Mouse (Mus musculus) lung, embryonic 15.5 days (tissue): ENCODE measurements at regions not wholly inside any gene's neighbourhood (a gene's known extent, or its start where the extent isn't known, plus 50 kb on each side); places are given as distances from the start of the nearest gene placed in this dataset.

Source experiments
- ATAC-seq: fragments of 200-750 bp; cut with Nextera tagmentation; 2 replicates; pipeline ENCODE4 v1.8.0; 2017; ENCODE audit warnings: moderate number of reproducible peaks, borderline replicate concordance; ENCODE audit not compliant: low FRiP score, low TSS enrichment; ENCODE audit errors: extremely low read depth
- H3K27ac ChIP-seq: fragments of 300-500 bp; sonication (generic); 2 replicates; pipeline ENCODE4 v1.5.1; 2015; ENCODE audit warnings: moderate library complexity, mild to moderate bottlenecking, inconsistent platforms
- H3K27me3 ChIP-seq: fragments of 300-500 bp; sonication (generic); 2 replicates; pipeline ENCODE4 v1.6.1; 2015; ENCODE audit warnings: inconsistent platforms
- H3K36me3 ChIP-seq: fragments of 300-500 bp; sonication (generic); 2 replicates; pipeline ENCODE4 v1.6.1; 2015; ENCODE audit warnings: inconsistent platforms
- H3K4me1 ChIP-seq: fragments of 300-500 bp; sonication (generic); 2 replicates; pipeline ENCODE4 v1.6.1; 2015; ENCODE audit warnings: inconsistent platforms
- H3K4me2 ChIP-seq: fragments of 300-500 bp; sonication (generic); 2 replicates; pipeline ENCODE4 v1.6.1; 2015; ENCODE audit warnings: inconsistent platforms, mild to moderate bottlenecking, moderate library complexity
- H3K4me3 ChIP-seq: fragments of 300-500 bp; sonication (generic); 2 replicates; pipeline ENCODE4 v1.5.1; 2015; ENCODE audit warnings: mild to moderate bottlenecking, inconsistent platforms
- H3K9ac ChIP-seq: fragments of 300-500 bp; sonication (generic); 2 replicates; pipeline ENCODE4 v1.6.1; 2015; ENCODE audit warnings: inconsistent platforms
- H3K9me3 ChIP-seq: fragments of 300-500 bp; sonication (generic); 2 replicates; pipeline ENCODE4 v1.6.1; 2016; ENCODE audit warnings: inconsistent platforms
- WGBS: fragments of 180-500 bp; shearing (Covaris S2); methylation state at CpG from one replicate; pipeline ENCODE4 v1.1.7; 2015; 5-methylcytosine and 5-hydroxymethylcytosine counted together

GRCm38 (mm10) chr5:77806334-77807157 is 398.7 kb upstream of the Igfbp7 start:
- H3K4me2 ChIP-seq = no peak overlapping the region
- no peaks in the 10 kb centered on the region for H3K4me1 ChIP-seq
- H3K9ac ChIP-seq = no peak overlapping the region
- H3K4me3 ChIP-seq = no peak overlapping the region
- no peaks in the 10 kb centered on the region for H3K36me3 ChIP-seq
- no peak for ATAC-seq
- WGBS = 62% methylated on average over 9 of the region's 9 CpGs
- no peaks in the 10 kb centered on the region for H3K27me3 ChIP-seq
- H3K9me3 ChIP-seq = no peaks in the 10 kb centered on the region
- no peak overlapping the region for H3K27ac ChIP-seq

GRCm38 (mm10) chr5:77805796-77806195 is 398.0 kb upstream of the Igfbp7 start:
- Histone ChIP-seq H3K36me3 (no peaks in the 10 kb centered on the region), H3K9ac (no peak overlapping the region), H3K4me1 (no peaks in the 10 kb centered on the region), H3K9me3 (no peaks in the 10 kb centered on the region), H3K27ac (no peak overlapping the region), H3K27me3 (no peaks in the 10 kb centered on the region), H3K4me3 (no peak overlapping the region), H3K4me2 (no peak overlapping the region)
- WGBS = 89% methylated on average over 6 of the region's 6 CpGs
- no peak for ATAC-seq

- Histone ChIP-seq H3K27me3 (no peaks in the 10 kb centered on the region), H3K4me2 (no peak overlapping the region), H3K36me3 (no peaks in the 10 kb centered on the region), H3K9ac (no peak overlapping the region), H3K27ac (no peak overlapping the region), H3K4me1 (no peaks in the 10 kb centered on the region), H3K4me3 (no peak overlapping the region), H3K9me3 (no peaks in the 10 kb centered on the region)
- WGBS = 79% methylated on average over 1 of the region's 1 CpGs
- no peak for ATAC-seq
These were observed 397.5 kb upstream of the Igfbp7 start for GRCm38 (mm10) chr5:77805303-77805702.

DNA sequence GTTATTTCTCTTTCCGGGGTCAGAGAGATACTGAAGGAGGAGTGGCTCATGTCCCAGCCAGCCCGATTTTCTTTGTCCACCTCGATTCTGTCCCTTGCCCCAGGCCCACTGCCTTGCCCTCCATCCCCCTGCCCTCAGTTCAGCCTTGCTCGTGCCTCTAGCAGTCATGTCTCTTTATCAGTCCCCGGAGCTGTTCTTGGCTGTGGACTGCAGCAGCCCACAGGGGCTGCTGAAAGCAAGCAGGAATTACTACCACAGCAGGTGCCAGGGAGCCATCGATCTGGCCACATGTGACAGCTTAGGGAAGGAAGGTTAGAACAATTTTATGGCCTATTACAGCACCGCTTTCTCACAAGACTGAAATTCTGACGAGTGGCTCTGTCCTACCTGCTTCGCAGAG is 396.3 kb upstream of the Igfbp7 start:
- Histone ChIP-seq H3K27ac (no peak overlapping the region), H3K27me3 (no peaks in the 10 kb centered on the region), H3K9ac (no peak overlapping the region), H3K4me1 (no peaks in the 10 kb centered on the region), H3K4me3 (peak overlapping the region; percentile 27), H3K9me3 (no peaks in the 10 kb centered on the region), H3K36me3 (no peaks in the 10 kb centered on the region), H3K4me2 (peak overlapping the region; percentile 38)
- ATAC-seq = no peak
- WGBS = 58% methylated on average over 9 of the region's 9 CpGs

DNA sequence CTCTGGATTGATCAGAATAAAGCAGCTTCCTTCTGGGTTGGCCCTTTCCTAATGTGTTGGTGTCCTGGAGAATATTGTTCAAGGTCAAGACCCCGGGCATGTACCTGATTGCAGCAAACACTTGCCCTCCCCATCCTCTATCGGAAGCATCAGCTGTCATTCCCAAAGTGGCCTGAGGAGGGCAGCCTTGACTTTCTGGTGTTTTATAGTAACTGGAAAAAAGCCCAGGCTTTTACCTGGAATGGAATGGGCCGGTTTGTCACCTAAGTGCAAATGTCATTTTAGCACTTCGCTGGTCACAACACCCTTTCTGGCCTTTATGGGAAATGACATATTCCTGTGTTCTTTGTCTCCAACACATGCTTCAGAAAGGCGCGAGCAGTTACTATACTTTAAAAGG is 395.7 kb upstream of the Igfbp7 start:
- no peak for ATAC-seq
- H3K4me3 ChIP-seq = peak overlapping the region; percentile 27

GRCm38 (mm10) chr5:77796960-77797359 is 389.1 kb upstream of the Igfbp7 start:
- Histone ChIP-seq H3K4me2 (no peak overlapping the region), H3K27me3 (no peaks in the 10 kb centered on the region), H3K9ac (no peak overlapping the region), H3K36me3 (no peaks in the 10 kb centered on the region), H3K4me3 (no peak overlapping the region), H3K27ac (no peak overlapping the region), H3K4me1 (no peaks in the 10 kb centered on the region), H3K9me3 (no peaks in the 10 kb centered on the region)
- ATAC-seq = no peak
- 83% methylated on average over 3 of the region's 3 CpGs for WGBS

More for the DNA sequence above, 395.7 kb upstream of the Igfbp7 start:
- H3K9me3 ChIP-seq = no peaks in the 10 kb centered on the region
- no peak overlapping the region for H3K9ac ChIP-seq
- H3K27me3 ChIP-seq = no peaks in the 10 kb centered on the region
- no peak overlapping the region for H3K27ac ChIP-seq
- no peaks in the 10 kb centered on the region for H3K36me3 ChIP-seq
- no peaks in the 10 kb centered on the region for H3K4me1 ChIP-seq
- 43% methylated on average over 6 of the region's 6 CpGs for WGBS
- peak overlapping the region; percentile 38 for H3K4me2 ChIP-seq

DNA sequence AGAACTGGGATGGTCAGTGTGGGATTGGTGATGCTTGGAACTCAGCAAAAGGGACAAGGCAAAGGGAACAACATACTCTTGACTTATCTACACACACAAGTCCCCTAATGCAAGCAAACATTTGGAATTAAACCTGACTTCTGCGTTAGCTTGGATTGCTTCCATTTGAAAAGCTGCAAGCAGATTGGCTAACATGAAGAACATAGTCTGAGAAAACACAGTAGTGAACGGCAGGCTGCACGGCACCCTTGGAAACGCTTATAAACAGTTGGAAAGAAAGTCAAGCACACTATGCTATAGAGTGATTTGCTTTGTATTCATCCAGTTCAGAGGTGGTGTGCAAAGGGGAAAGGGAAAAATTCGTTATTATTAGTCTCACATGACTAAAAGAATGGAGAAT is 387.9 kb upstream of the Igfbp7 start:
- H3K27me3 ChIP-seq = no peaks in the 10 kb centered on the region
- H3K4me2 ChIP-seq = no peak overlapping the region
- H3K4me1 ChIP-seq = no peaks in the 10 kb centered on the region
- H3K27ac ChIP-seq = no peak overlapping the region
- no peaks in the 10 kb centered on the region for H3K36me3 ChIP-seq
- no peak for ATAC-seq
- H3K4me3 ChIP-seq = no peak overlapping the region
- H3K9ac ChIP-seq = no peak overlapping the region
- H3K9me3 ChIP-seq = no peaks in the 10 kb centered on the region
- 63% methylated on average over 5 of the region's 5 CpGs for WGBS

GRCm38 (mm10) chr5:77783953-77784352 is 376.1 kb upstream of the Igfbp7 start:
- Histone ChIP-seq H3K36me3 (no peaks in the 10 kb centered on the region), H3K27me3 (no peaks in the 10 kb centered on the region), H3K4me2 (no peak overlapping the region), H3K4me1 (no peaks in the 10 kb centered on the region), H3K9me3 (no peaks in the 10 kb centered on the region), H3K27ac (no peak overlapping the region), H3K4me3 (no peak overlapping the region), H3K9ac (no peak overlapping the region)
- ATAC-seq = no peak
- WGBS = 55% methylated on average over 2 of the region's 2 CpGs

DNA sequence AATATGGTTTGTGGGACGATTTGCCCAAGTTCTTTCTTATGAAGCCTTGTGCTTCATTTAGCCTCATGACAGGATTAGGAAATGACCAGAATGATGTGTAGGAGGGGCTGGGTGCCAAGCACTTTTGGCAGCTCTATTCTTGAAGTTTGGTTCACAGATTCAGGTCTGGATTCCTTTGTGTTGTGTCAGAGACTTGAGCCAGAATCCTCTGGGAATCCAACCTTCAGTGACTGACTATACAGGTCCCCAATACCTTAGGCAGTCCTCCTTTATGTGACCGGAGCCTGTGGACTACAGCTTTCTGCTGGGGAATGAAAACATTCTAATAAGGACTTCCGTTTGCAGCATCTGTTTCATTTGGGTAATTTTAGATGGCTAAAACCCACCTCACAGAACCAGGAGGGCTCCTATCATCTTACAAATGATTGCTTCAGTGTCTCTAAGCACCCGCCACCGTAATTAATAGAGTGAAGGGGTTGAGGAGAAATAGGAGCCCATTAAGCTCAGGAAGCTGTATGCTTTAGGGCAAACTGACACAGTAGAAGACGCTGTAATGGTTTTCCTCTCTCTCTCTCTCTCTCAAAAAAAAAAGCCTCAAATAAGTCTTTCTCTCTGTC is 354.7 kb upstream of the Igfbp7 start:
- no peak overlapping the region for H3K9ac ChIP-seq
- no peaks in the 10 kb centered on the region for H3K4me1 ChIP-seq
- H3K27ac ChIP-seq = no peak overlapping the region
- H3K27me3 ChIP-seq = no peaks in the 10 kb centered on the region
- no peak for ATAC-seq
- H3K36me3 ChIP-seq = no peaks in the 10 kb centered on the region
- 59% methylated on average over 6 of the region's 6 CpGs for WGBS
- H3K4me2 ChIP-seq = no peak overlapping the region
- no peak overlapping the region for H3K4me3 ChIP-seq
- H3K9me3 ChIP-seq = no peaks in the 10 kb centered on the region

DNA sequence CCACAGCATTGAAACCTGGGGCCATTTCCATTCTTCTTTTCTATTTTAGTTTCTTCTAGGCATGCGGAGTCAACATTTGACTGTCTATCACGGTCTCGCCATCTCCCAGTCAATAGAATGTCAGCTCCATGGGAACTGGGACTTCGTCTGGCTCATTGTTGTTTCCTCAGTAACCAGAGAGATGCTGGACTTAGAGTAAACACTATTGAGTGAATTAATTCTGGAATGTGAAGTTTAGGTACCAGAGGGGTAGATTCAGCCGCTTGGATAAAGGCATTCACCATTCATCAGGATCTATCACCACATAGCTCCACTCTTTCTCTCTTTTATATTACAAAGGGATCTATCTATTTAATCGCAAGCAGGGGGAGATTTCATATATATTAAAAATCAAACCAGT is 354.2 kb upstream of the Igfbp7 start:
- WGBS = 83% methylated on average over 6 of the region's 6 CpGs
- H3K4me1 ChIP-seq = no peaks in the 10 kb centered on the region
- ATAC-seq = no peak
- no peaks in the 10 kb centered on the region for H3K27me3 ChIP-seq
- no peak overlapping the region for H3K27ac ChIP-seq
- H3K4me2 ChIP-seq = no peak overlapping the region
- H3K4me3 ChIP-seq = no peak overlapping the region
- no peaks in the 10 kb centered on the region for H3K36me3 ChIP-seq
- H3K9ac ChIP-seq = no peak overlapping the region
- H3K9me3 ChIP-seq = no peaks in the 10 kb centered on the region

DNA sequence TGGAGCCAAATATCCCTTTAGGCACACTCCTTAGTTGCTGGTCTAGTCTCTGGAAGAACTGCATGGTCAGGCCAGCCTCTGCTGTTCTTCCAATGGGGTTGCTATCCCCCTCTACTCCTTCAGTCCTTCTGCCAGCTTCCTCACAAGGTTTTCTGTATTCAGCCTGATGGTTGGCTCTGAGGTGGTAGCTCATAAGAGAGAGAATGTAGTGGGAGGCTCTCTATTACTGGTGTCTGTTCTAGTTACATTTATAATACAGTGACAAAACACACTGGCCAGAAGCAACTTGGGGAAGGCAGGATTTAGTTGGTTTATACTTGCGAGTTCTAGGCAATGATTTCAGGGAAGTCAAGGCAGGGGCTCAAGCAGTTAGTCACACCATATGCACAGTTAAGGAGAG is 341.1 kb upstream of the Igfbp7 start:
- Histone ChIP-seq H3K27me3 (no peaks in the 10 kb centered on the region), H3K4me3 (no peak overlapping the region), H3K9me3 (no peaks in the 10 kb centered on the region), H3K27ac (no peak overlapping the region), H3K36me3 (no peaks in the 10 kb centered on the region), H3K4me2 (no peak overlapping the region), H3K9ac (no peak overlapping the region), H3K4me1 (no peaks in the 10 kb centered on the region)
- no peak for ATAC-seq
- WGBS = 93% methylated on average over 1 of the region's 1 CpGs

DNA sequence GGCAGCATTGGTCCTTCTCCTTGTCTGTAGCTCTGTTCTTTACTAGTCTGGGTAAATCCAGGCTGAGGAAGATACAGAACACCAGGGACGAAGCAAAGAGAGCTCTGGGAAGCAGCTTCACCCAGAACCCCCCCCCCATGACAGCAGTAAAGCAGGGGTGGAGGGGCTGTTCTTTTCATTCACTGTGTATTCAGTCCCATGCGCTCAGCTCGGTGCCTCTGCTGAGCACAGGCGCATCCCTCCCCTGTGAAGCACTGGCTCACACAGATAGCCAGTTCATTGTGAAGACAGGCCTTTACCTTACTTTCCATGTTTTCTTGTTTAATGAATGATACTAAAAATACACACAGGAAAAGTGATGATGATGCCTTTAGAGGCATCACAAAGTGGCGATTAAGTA is 338.8 kb upstream of the Igfbp7 start:
- Histone ChIP-seq H3K4me3 (no peak overlapping the region), H3K9me3 (no peaks in the 10 kb centered on the region), H3K36me3 (no peaks in the 10 kb centered on the region), H3K4me1 (no peaks in the 10 kb centered on the region), H3K27me3 (no peaks in the 10 kb centered on the region), H3K27ac (no peak overlapping the region), H3K4me2 (no peak overlapping the region), H3K9ac (no peak overlapping the region)
- ATAC-seq = no peak
- 80% methylated on average over 5 of the region's 5 CpGs for WGBS
